Mouse (Mus musculus) adrenal gland, postnatal 25 days (tissue): Measurements from ENCODE around the gene Ppp1r14a. TPM values are rescaled to one million over a fixed set of nuclear protein-coding genes. Genes with fewer than 3 reads are reported as not detected.

Experiments used
- DNase-seq: peaks from one replicate; pipeline ENCODE4 v3.0.0; 2021; ENCODE audit warnings: mixed read lengths
- total RNA-seq: library from RNA; stranded (reverse); gene quantifications from 2 replicates; pipeline ENCODE4 v1.2.3, GENCODE M21; 2021

Ppp1r14a gene
- total RNA-seq, 1 experiment from 2014 or later = 6.7 TPM

GRCm38 (mm10) chr7:29279261-29279660, 9.8 kb upstream of the Ppp1r14a start:
- DNase-seq = no peak

- no peak for DNase-seq
These were observed 9.2 kb upstream of the Ppp1r14a start for GRCm38 (mm10) chr7:29279924-29280323.

GRCm38 (mm10) chr7:29280801-29281200, 8.3 kb upstream of the Ppp1r14a start:
- no peak for DNase-seq

- peak; percentile 75 for DNase-seq
These were observed 7.7 kb upstream of the Ppp1r14a start, which contains the start of gene Spint2 for GRCm38 (mm10) chr7:29281201-29282073. Gene Spint2 (minus strand): TSS chr7:29281912.

GRCm38 (mm10) chr7:29282074-29282554, 7.0 kb upstream of the Ppp1r14a start:
- no peak for DNase-seq

GRCm38 (mm10) chr7:29283876-29284275, 5.2 kb upstream of the Ppp1r14a start:
- DNase-seq = no peak

GRCm38 (mm10) chr7:29284523-29284922, 4.6 kb upstream of the Ppp1r14a start:
- no peak for DNase-seq

- DNase-seq = no peak
These were observed 1.6 kb upstream of the Ppp1r14a start for GRCm38 (mm10) chr7:29287481-29287880.

GRCm38 (mm10) chr7:29288079-29288478, 1.0 kb upstream of the Ppp1r14a start:
- no peak for DNase-seq

- DNase-seq = no peak
These were observed 748 bp downstream of the Ppp1r14a start for GRCm38 (mm10) chr7:29289856-29290255.

- DNase-seq = no peak
These were observed 1.8 kb downstream of the Ppp1r14a start for GRCm38 (mm10) chr7:29290691-29291485.

- DNase-seq = no peak
These were observed 2.7 kb downstream of the Ppp1r14a start for GRCm38 (mm10) chr7:29291616-29292457.

- no peak for DNase-seq
These were observed 3.5 kb downstream of the Ppp1r14a start for GRCm38 (mm10) chr7:29292458-29293098.

GRCm38 (mm10) chr7:29293131-29294065, 4.3 kb downstream of the Ppp1r14a start:
- DNase-seq = no peak

- DNase-seq = no peak
These were observed 5.1 kb downstream of the Ppp1r14a start for GRCm38 (mm10) chr7:29294111-29294761.

GRCm38 (mm10) chr7:29295861-29296647, 6.9 kb downstream of the Ppp1r14a start:
- no peak for DNase-seq

- DNase-seq = no peak
These were observed 7.9 kb downstream of the Ppp1r14a start for GRCm38 (mm10) chr7:29296998-29297397.

- DNase-seq = peak; percentile 59
These were observed 12.0 kb downstream of the Ppp1r14a start for GRCm38 (mm10) chr7:29301127-29301566.

- DNase-seq = no peak
These were observed 13.5 kb downstream of the Ppp1r14a start for GRCm38 (mm10) chr7:29302641-29303040.
